Mouse (Mus musculus): ENCODE measurements around the gene Lrp10. TPM values are rescaled to one million over a fixed set of nuclear protein-coding genes. Genes with fewer than 3 reads are reported as not detected.

Lrp10 gene
- 10 to 100 TPM; 21.1 to 22.2 TPM for total RNA-seq (2021)
- long read RNA-seq, experiment 1, full-length matches to known transcripts: 31 of 39 reads
- long read RNA-seq, experiment 1, partial matches to known transcripts: 5 of 39 reads
- long read RNA-seq, experiment 1, other reads (novel, unspliced or antisense): 3 of 39 reads
- long read RNA-seq, experiment 2, full-length matches to known transcripts: 18 of 23 reads
- long read RNA-seq, experiment 2, partial matches to known transcripts: 1 of 23 reads
- long read RNA-seq, experiment 2, other reads (novel, unspliced or antisense): 4 of 23 reads

- peak; percentile 77 to 87 for DNase-seq (ENCODE audit: low spot score in 2 of 2)
These were observed at the start of gene Lrp10 for GRCm38 (mm10) chr14:54463959-54464292. Gene Lrp10 (plus strand): TSS chr14:54464137.

GRCm38 (mm10) chr14:54415241-54416020, 48.5 kb upstream of the Lrp10 start:
- no peak for DNase-seq (ENCODE audit: low spot score in 2 of 2)

- DNase-seq (ENCODE audit: low spot score in 2 of 2): no peak
These were observed 47.6 kb upstream of the Lrp10 start for GRCm38 (mm10) chr14:54416229-54416775.

GRCm38 (mm10) chr14:54416830-54417229, 47.1 kb upstream of the Lrp10 start:
- DNase-seq (ENCODE audit: low spot score in 2 of 2): no peak

GRCm38 (mm10) chr14:54417623-54418081, 46.3 kb upstream of the Lrp10 start, which contains the start of gene Slc7a7:
Gene Slc7a7 (minus strand): TSS chr14:54417780.
- DNase-seq (ENCODE audit: low spot score in 2 of 2): no peak

GRCm38 (mm10) chr14:54421014-54421413, 42.9 kb upstream of the Lrp10 start:
- no peak for DNase-seq (ENCODE audit: low spot score in 2 of 2)

GRCm38 (mm10) chr14:54423406-54423805, 40.5 kb upstream of the Lrp10 start:
- DNase-seq (ENCODE audit: low spot score in 2 of 2): no peak

GRCm38 (mm10) chr14:54424634-54425033, 39.3 kb upstream of the Lrp10 start:
- no peak for DNase-seq (ENCODE audit: low spot score in 2 of 2)

GRCm38 (mm10) chr14:54425540-54425939, 38.4 kb upstream of the Lrp10 start:
- no peak for DNase-seq (ENCODE audit: low spot score in 2 of 2)

GRCm38 (mm10) chr14:54426003-54426688, 37.8 kb upstream of the Lrp10 start:
- DNase-seq (ENCODE audit: low spot score in 2 of 2): no peak

GRCm38 (mm10) chr14:54426689-54427398, 37.1 kb upstream of the Lrp10 start, which contains the start of gene Mrpl52:
Gene Mrpl52 (plus strand): TSS chr14:54426909.
- peak; percentile 87 to 93 for DNase-seq (ENCODE audit: low spot score in 2 of 2)

GRCm38 (mm10) chr14:54427696-54428095, 36.2 kb upstream of the Lrp10 start:
- no peak for DNase-seq (ENCODE audit: low spot score in 2 of 2)

GRCm38 (mm10) chr14:54428421-54428820, 35.5 kb upstream of the Lrp10 start:
- no peak for DNase-seq (ENCODE audit: low spot score in 2 of 2)

GRCm38 (mm10) chr14:54429332-54430093, 34.4 kb upstream of the Lrp10 start:
- no peak for DNase-seq (ENCODE audit: low spot score in 2 of 2)

- DNase-seq (ENCODE audit: low spot score in 2 of 2): no peak
These were observed 33.4 kb upstream of the Lrp10 start for GRCm38 (mm10) chr14:54430406-54431145.

- DNase-seq (ENCODE audit: low spot score in 2 of 2): peak; percentile 27 to 41
These were observed 32.4 kb upstream of the Lrp10 start, which contains the start of gene Mmp14 for GRCm38 (mm10) chr14:54431334-54432077. Gene Mmp14 (plus strand): TSS chr14:54431612.

- no peak for DNase-seq (ENCODE audit: low spot score in 2 of 2)
These were observed 31.7 kb upstream of the Lrp10 start for GRCm38 (mm10) chr14:54432078-54432836.
